Mouse (Mus musculus) cerebellum, adult 2 months (tissue): ENCODE measurements around the gene Pml.

Experiments used
- CTCF ChIP-seq: fragments of 200-500 bp; IDR thresholded peaks from 2 replicates; pipeline ENCODE4 v1.5.1; 2011; ENCODE audit warnings: low read depth, mild to moderate bottlenecking, control low read depth, low read length, moderate library complexity, borderline replicate concordance; ENCODE audit not compliant: insufficient read depth
- POLR2A ChIP-seq: fragments of 200-500 bp; IDR thresholded peaks from 2 replicates; pipeline ENCODE4 v1.6.1; 2011; ENCODE audit warnings: low read length, control low read depth, borderline replicate concordance; ENCODE audit not compliant: insufficient read depth

DNA sequence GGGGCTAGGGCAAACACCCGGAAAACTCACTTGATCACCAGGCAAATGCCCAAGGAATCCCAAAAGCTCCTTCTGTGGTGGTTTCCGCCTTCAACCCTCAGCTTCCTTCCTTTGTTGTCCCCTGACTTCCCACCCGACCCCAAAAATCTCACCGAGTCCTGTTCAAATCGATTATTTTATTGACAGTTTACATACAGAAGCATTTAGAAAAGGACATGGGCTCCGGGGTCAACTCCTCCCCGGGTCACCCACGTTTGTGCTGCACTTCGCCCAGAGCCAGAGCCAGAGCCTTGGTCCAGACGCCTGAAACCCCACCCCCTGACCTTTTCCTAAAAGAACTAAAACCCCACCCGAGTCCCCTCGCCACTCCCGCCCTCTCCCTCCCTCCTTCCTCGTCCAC, 53.4 kb downstream of the Pml start:
- TF ChIP-seq CTCF = no peak
- no peak for TF ChIP-seq POLR2A
